Mouse (Mus musculus) layer of hippocampus, postnatal 14 days (tissue): Measurements from ENCODE around the gene Incenp. TPM values are rescaled to one million over a fixed set of nuclear protein-coding genes. Genes with fewer than 3 reads are reported as not detected.
A peak's percentile ranks its signal among the peaks of the same experiment; 100 is the strongest.
"Not testable (repeated sequence)": the region's sequence is repeated elsewhere in the genome, so short reads cannot be mapped to it uniquely, and the experiment has no call there.

Experiments used
- DNase-seq, 2 experiments: peaks; one replicate each; pipeline ENCODE4 v3.0.0; 2021 to 2022; ENCODE audit warnings: low spot score in 2 of 2, mixed read lengths in 1 of 2
- long read RNA-seq, 2 experiments: library from polyadenylated mRNA; stranded (forward); transcript quantifications; one replicate each; pipeline ENCODE4 v2.0.0; 2021
- total RNA-seq, 2 experiments: library from RNA; stranded (reverse); gene quantifications; 2 replicates each; pipeline ENCODE4 v1.2.3; 2021

Incenp gene
- 10 to 100 TPM; 18.3 to 18.6 TPM for total RNA-seq
- long read RNA-seq, experiment 1, partial matches to known transcripts, result 0 of 7 reads
- long read RNA-seq, experiment 1, other reads (novel, unspliced or antisense), result 3 of 7 reads
- long read RNA-seq, experiment 2, transcript Incenp-201 (18 exons, 3,236 nt), result major isoform, 5 of 12 reads
- long read RNA-seq, experiment 2, partial matches to known transcripts, result 0 of 12 reads
- long read RNA-seq, experiment 2, other reads (novel, unspliced or antisense), result 7 of 12 reads

DNA sequence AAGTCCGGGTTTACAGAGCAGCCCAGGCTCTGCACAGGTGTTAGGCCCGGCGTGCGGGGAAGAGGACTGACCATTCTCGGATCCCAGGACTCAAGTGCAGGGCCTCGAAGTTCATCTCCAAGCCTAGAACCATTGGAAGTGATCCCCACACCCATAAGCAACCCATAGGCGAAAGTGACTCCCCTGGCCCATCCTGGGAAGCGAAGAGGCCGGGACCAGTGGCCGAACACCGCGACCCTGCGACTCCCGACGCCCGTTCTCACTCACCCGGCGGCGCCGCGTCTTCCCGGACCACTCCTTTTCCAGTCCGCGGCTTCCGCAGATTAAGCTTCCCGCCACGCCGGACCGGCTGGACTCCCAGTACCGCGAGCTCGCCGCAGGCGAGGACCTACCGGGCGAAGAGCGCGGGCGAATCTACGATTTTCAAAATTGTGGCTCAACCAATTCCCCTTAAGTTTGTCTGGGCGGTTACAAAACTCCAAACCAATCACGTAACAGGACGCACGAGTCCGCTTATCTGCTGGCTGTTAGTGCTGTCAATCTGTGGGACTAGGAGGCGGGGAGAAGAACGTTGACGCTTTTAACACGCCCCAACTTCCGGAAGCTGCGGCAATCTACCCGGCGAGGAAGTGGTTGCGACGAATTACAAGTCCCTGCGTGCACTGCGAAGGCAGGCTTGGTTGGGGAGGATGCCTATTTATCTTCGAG is at the start of gene Incenp:
Gene Incenp (minus strand): TSS at position 480 of the 708 bp plus-strand sequence.
- DNase-seq, result peak; percentile 90 to 97

DNA sequence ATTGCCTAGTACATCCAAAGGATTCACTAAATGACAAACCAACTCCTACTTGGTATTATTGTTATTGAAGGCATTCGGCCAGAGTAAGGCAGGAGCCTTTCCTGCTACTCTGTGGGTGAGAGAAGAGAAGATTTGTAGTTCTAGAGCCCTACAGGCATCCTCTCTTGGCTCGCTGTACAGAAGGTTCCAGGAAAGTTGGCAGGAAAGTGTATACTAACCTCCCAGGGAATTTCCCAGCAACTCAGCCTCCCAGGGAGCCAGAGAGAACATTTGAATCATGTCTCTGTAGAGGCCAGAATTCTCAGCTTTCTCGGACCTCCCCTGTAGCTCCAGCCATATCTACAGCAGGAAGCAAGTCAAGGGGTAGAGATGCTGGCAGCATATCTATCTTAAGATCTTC is 47.6 kb upstream of the Incenp start:
- peak in 1 of 2 experiments; percentile 45 for DNase-seq

DNA sequence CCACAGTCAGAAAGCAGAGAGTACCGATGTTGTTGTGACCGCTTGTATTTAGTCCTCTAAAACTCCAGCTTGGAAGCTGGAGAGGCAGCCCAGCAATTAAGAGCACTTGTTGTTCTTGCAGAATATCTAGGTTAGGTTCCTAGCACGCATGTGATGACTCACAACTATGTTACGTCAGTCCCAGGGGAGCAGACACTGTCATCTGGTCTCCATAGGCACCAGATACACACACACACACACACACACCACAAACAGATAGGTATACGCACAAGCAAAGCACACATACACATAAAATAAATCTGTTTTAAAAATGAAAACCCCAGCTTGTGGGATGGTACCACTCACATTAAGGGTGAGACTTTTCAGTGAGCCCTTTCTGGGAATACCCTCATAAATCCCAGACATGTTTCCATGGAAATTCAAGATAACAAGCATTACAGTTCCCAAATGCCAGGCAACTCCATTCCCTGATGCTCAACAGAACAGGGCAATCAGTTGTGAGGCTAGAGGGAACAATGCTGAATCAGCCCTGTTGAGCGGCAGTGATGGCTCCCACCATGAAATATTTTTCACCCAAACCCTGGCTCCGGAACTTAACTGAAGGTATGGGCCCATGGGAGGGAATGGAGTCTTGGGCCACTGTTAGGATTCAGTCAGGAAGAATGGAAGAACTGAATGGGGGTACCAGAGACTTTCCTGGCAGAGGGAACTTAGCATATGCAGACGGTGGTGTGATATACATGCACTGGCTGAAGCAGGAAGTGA is 46.6 kb upstream of the Incenp start:
- DNase-seq, result no peak

GRCm38 (mm10) chr19:9942539-9943533 is 43.5 kb upstream of the Incenp start:
- no peak for DNase-seq

- no peak for DNase-seq
These were observed 42.5 kb upstream of the Incenp start for GRCm38 (mm10) chr19:9941809-9942208.

GRCm38 (mm10) chr19:9940903-9941302 is 41.6 kb upstream of the Incenp start:
- DNase-seq, result no peak

GRCm38 (mm10) chr19:9939841-9940240 is 40.5 kb upstream of the Incenp start:
- DNase-seq, result no peak

DNA sequence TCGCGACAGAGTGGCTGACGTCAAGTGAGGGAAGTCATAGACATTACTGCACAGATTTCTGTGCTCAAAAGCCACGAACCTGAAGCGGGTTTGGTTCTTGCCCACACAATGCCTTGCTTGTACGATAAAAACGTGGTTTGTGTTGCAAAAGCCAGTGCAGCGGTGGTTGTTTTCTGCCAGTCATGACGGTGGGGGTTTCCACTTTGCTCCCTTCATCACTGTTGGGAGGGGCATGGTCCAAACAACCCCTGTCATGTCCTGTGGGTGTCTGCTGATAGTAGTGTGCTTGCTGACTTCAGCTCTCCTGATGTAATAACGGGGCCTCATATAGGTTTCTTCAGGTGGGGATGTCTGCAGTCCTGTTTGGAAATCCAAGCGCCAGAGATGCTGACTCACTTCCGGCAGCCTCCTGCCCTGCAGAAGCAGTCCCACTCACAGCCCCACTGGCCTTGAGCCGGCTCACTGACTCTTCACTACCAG is 39.5 kb upstream of the Incenp start:
- no peak for DNase-seq

DNA sequence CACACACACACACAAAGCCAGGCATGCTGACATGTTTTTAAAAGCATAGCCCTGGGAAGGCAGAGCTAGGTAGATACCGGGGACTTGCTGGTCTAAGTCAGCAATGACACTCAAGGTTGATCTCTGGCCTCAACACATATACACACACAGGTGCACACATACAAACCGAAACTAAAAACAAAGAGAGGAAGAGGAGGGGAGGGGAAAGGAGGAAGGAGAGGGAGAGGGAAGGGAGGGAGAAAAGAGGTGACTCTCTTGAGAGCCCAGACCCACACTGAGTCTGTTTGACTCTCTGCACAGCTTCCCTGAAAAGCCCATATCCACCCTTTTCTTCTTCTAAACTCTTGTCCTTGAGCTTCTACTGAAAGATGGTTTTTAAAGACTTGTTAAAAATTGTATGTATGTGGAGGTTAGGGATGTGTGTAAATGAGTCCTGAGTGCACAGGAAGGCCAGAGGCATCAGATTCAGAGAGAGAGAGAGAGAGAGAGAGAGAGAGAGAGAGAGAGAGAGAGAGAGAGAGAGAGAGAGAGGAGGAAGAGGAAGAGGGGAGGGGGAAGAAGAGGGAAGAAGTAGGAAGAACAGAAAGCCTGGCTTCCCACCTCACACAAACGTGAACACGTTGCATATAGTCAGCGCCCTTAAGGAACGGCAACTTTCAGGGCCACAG is 38.9 kb upstream of the Incenp start:
- DNase-seq, result no peak

DNA sequence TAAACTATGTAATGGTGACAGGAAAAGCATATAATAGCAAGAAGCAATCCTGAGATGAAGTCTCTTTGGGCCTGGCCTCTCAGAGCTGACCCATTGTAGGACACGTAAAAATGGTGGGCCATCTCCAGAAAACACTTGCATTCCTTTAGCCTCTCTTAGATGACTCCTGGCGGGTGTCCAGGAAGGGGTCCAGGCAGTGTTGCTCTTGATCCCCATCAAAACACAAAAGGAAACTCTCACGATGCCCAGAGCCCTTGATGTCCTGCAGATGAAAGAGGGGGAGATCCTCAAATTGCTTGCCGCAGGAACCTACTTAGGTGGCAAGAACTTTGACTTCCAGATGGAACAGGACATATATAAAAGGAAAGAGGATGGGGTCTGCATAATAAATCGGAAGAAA is 38.1 kb upstream of the Incenp start:
- DNase-seq, result no peak

DNA sequence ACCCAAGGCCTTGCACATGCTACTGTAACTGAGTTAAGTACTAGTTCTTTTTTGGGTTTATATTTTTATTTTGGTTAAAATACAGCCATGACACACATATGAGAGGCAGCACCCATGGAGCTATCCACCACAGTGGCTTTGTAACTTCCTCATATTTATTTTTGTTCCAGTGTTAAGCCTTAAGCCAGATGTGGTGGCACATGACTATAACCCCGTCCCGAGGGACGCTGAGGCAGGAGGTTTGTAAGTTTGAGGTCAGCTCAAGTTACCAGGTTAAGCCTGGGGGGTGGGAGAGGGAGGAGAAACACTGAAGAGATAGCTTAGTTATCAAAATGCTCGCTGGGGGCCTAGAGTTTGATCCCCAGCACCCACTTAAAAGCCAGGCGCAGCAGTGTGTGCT is 37.2 kb upstream of the Incenp start:
- no peak for DNase-seq

- DNase-seq, result no peak
These were observed 34.6 kb upstream of the Incenp start for GRCm38 (mm10) chr19:9933908-9934307.

DNA sequence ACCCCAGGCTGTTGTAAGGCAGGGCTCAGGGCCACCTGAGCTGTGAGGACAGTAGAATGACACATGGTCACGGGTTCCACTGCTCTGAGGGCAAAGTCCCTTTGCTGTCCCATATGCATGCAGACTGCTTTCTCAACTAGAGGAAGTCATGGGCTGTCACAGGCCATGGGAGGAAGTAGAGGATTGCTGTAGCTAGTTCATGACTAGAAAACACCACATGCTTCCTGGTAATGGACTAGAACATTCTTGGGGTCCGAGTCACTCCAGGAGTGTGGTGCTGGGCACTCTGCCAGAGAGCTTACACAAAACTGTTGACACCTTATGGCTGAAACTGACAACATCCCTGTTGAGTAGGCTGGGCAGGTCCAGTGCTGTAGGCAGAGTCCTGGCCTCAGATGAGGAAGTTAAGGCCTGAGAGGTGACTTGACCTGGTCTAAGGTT is 31.8 kb upstream of the Incenp start:
- DNase-seq, result not testable (repeated sequence)

DNA sequence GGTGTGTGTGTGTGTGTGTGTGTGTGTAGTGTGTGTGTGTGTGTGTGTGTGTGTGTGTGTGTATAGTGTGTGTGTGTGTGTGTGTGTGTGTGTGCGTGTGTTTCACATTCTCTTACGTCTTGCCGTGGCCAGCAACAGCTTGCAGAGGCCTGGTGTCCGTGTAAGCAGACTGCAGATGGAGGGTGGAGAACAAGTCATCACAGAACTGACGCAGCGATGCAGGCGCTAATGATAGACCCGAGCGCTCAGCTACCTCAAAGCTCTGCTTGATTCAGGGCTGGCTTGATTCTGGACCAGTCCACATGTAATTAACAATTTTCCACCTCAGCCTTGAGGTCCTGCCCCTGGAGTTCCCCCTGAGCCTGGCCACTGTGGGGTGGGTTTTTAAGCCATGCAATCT is 28.7 kb upstream of the Incenp start:
- DNase-seq, result no peak

GRCm38 (mm10) chr19:9924769-9925272 is 25.5 kb upstream of the Incenp start:
- no peak for DNase-seq

DNA sequence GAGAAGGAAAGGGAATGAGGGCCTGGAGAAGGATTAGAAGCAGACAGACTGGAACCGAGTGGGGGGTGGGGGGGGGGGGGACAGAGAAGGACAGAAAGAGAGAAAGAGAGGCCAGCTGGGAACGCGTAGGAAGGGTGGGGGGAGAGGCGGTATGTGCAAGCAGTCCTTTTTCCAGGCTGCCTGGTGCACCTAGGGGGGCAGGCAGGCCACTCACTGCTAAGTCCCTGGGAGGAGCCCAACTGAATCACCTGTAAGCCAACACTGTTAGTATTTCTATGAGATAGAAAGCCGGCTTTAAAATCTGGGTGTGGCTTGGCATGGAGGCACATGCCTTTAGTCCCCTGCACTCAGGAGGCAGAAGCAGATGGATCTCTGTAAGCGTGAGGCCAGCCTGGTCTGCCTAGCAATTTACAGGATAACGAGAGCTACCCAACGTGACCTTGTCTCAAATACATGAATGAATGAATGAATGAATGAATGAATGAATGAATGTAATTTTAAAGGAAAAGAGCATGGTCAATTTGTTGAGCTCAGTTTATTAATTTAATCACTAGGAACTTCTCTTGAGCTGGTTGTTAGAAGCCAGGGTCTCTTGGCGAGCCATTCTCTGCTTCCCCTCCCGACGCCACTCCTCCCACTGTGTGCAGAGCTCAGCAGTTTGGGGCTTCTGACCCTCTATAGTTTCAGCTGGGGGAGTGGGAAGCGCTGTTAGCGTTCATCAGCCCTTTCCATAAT is 24.9 kb upstream of the Incenp start:
- no peak for DNase-seq

DNA sequence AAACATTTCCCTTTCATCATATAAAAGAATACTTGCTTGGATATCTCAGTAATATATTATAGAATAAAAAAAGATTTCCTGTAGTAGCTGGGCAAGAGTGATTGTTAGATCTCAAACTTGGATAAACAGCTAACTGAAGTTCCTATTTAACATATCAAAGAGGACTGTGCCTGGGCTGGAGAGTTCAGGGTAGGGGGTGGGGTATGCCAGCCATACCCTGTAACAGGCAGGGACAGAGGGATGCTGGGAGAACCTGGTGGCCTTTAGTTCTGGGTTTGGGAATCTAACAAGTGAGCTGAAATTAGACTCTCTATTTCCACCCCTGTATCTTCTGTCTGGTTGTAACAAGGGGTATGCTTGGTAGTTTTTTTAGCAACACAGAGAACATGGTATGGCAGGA is 23.7 kb upstream of the Incenp start:
- no peak for DNase-seq

DNA sequence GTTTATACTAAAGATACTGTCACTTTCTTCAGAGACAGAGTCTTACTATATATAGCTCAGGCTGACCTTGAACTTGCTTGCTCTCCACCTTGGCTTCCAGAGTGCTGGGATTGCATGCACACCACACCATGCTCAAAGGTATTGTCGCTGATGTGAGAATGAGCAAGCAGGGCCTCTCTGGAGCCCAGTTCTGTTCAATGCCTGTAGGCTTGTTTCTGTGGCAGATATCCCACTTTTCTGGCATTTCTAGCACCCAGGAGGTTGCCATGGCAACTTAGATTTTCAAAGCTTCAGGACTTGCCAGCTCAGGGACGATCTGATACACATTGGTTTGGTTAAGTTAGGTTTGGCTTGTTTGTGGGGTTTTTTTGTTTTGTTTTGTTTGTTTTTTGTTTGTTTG is 22.9 kb upstream of the Incenp start:
- DNase-seq, result peak; percentile 60 to 91
